Mouse (Mus musculus) stomach, postnatal 0 days (tissue): Measurements from ENCODE around the gene Apbb2.

Experiments
- CTCF ChIP-seq: IDR thresholded peaks from 2 replicates; pipeline ENCODE4 v1.5.1; 2016; ENCODE audit warnings: antibody characterized with exemption, low read depth, mild to moderate bottlenecking, moderate library complexity
- EP300 ChIP-seq: optimal IDR thresholded peaks from 2 replicates; pipeline ENCODE3; 2016; ENCODE audit warnings: antibody characterized with exemption

DNA sequence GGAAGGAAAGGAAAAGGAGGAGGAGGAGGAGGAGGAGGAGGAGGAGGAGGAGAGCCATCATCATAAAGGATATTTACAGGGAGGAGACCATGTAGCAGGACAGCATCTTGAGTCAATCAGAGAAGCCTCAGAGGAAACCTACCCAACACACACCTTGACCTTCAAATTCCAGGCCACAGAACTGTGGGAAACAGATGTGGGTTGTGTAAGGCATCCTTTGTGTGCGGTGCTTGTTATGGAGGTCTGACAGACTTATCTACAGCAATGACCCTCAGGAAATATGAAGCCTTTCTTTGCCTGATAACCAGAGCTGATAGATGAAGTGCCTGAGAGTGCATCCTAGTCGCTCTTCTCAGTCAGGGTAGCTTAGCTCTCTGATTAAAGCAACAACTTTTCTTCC is 189.5 kb downstream of the Apbb2 start:
- no peak for TF ChIP-seq CTCF
- no peak for TF ChIP-seq EP300
